Mouse (Mus musculus) kidney, embryonic 16.5 days (tissue): ENCODE results near the gene Gm11273. TPM values are rescaled to one million over a fixed set of nuclear protein-coding genes. Genes with fewer than 3 reads are reported as not detected.

Experiments used
- ATAC-seq: fragments of 200-750 bp; cut with Nextera tagmentation; 2 replicates; pipeline ENCODE4 v1.8.0; 2017; ENCODE audit warnings: moderate TSS enrichment; ENCODE audit not compliant: low FRiP score, low TSS enrichment
- H3K27ac ChIP-seq: fragments of 300-500 bp; sonication (generic); 2 replicates; pipeline ENCODE4 v1.5.1; 2014; ENCODE audit warnings: low read length
- H3K27me3 ChIP-seq: fragments of 300-500 bp; sonication (generic); 2 replicates; pipeline ENCODE4 v1.6.1; 2014; ENCODE audit warnings: low read length, control low read depth, mixed read lengths; ENCODE audit not compliant: insufficient read depth
- H3K36me3 ChIP-seq: fragments of 300-500 bp; sonication (generic); 2 replicates; pipeline ENCODE4 v1.6.1; 2014; ENCODE audit warnings: low read length, control low read depth, mixed read lengths; ENCODE audit not compliant: insufficient read depth
- H3K4me1 ChIP-seq: fragments of 300-500 bp; sonication (generic); 2 replicates; pipeline ENCODE4 v1.6.1; 2014; ENCODE audit warnings: low read length, control low read depth, mixed read lengths; ENCODE audit not compliant: insufficient read depth
- H3K4me2 ChIP-seq: fragments of 300-500 bp; sonication (generic); replicated peaks from 2 replicates; pipeline ENCODE4 v1.6.1; 2014; ENCODE audit warnings: low read depth, low read length
- H3K4me3 ChIP-seq: fragments of 300-500 bp; sonication (generic); 2 replicates; pipeline ENCODE4 v1.5.1; 2014; ENCODE audit warnings: mild to moderate bottlenecking, low read length
- H3K9ac ChIP-seq: fragments of 300-500 bp; sonication (generic); replicated peaks from 2 replicates; pipeline ENCODE4 v1.6.1; 2014; ENCODE audit warnings: low read length
- H3K9me3 ChIP-seq: fragments of 300-500 bp; sonication (generic); 2 replicates; pipeline ENCODE4 v1.6.1; 2016; ENCODE audit warnings: low read length, control low read depth
- WGBS: fragments of 180-500 bp; shearing (Covaris S2); extraction: QIAGEN DNeasy Blood & Tissue Kit; methylation state at CpG from one replicate; pipeline ENCODE4 v1.1.7; 2014; 5-methylcytosine and 5-hydroxymethylcytosine counted together
- polyA plus RNA-seq: library from polyadenylated mRNA; unstranded; fragments of >200 nt; fragmentation: Nextera tagmentation; extraction: Ambion mirVana; gene quantifications from 2 replicates; pipeline ENCODE4 v1.2.1, GENCODE M21; 2015

The Gm11273 gene
- polyA plus RNA-seq, 1 experiment from 2014 or later, result 9.9 TPM

DNA sequence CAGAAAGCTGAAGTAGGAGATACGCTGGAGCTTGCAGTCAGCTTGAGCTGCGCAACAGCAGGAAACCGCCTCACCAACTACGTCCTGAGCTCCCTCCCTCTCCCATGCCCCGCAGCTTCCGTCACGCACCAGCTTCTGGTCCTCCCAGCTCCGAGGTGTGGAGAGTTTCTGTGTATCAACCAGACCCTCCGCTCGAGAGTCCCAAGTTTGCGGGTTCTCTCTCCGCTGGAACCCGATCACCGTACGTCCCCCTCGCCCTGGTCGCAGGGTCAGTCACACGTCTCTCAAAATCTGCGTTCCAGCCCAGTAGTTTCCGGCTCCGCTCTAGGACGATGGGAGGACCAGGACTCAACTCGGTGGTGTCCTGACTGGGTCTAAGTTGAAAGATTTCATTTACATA is 47.8 kb downstream of the Gm11273 start, which contains the start of gene Zscan26:
Gene Zscan26 (minus strand): TSS at position 282 of the 400 bp plus-strand sequence.
- Histone ChIP-seq H3K36me3 (peaks cover 13% of the 10 kb centered on the region; the same call in 1 of the 2 replicates), H3K27me3 (no peaks in the 10 kb centered on the region; the same call in 1 of the 2 replicates), H3K4me2 (peak within 1 kb of the TSS; percentile 87), H3K4me1 (peaks cover 10% of the 10 kb centered on the region), H3K9ac (peak within 1 kb of the TSS; percentile 88), H3K9me3 (no peaks in the 10 kb centered on the region), H3K4me3 (peak within 1 kb of the TSS; percentile 80), H3K27ac (peak within 1 kb of the TSS; percentile 81)
- 0% methylated on average over 23 of the region's 23 CpGs for WGBS
- ATAC-seq, result peak; percentile 90

GRCm38 (mm10) chr13:21453042-21453441 is 48.2 kb downstream of the Gm11273 start:
- 2% methylated on average over 13 of the region's 13 CpGs for WGBS
- no peak for ATAC-seq

More at GRCm38 (mm10) chr13:21453042-21453441, 48.2 kb downstream of the Gm11273 start:
- Histone ChIP-seq H3K4me2 (peak overlapping the region; percentile 87), H3K27ac (peak overlapping the region; percentile 81; the same call in 1 of the 2 replicates), H3K36me3 (peaks cover 17% of the 10 kb centered on the region; the same call in 1 of the 2 replicates), H3K9me3 (no peaks in the 10 kb centered on the region), H3K4me3 (peak overlapping the region; percentile 80), H3K9ac (peak overlapping the region; percentile 88), H3K4me1 (peaks cover 10% of the 10 kb centered on the region), H3K27me3 (no peaks in the 10 kb centered on the region; the same call in 1 of the 2 replicates)

Other genes with a start within 250 kb of the Gm11273 start
- not detected in 2 replicates for gene Gpx5, start 208.7 kb downstream of the Gm11273 start, polyA plus RNA-seq
- 10.7 and 11.8 TPM in 2 replicates for gene Gpx6, start 189.3 kb downstream of the Gm11273 start, polyA plus RNA-seq
- not detected in 2 replicates for gene Olfr1367, start 154.5 kb downstream of the Gm11273 start, polyA plus RNA-seq
- gene Zscan12, start 138.6 kb downstream of the Gm11273 start, polyA plus RNA-seq, result 12.9 and 13.9 TPM in 2 replicates
- 88.0 and 91.8 TPM in 2 replicates for gene Zkscan3, start 98.7 kb downstream of the Gm11273 start, polyA plus RNA-seq
- 3.8 and 4.7 TPM in 2 replicates for gene Pgbd1, start 60.4 kb downstream of the Gm11273 start, polyA plus RNA-seq
- gene Zscan26, start 47.7 kb downstream of the Gm11273 start, polyA plus RNA-seq, result 22.9 and 32.2 TPM in 2 replicates
- gene Nkapl, start 32.9 kb downstream of the Gm11273 start, polyA plus RNA-seq, result 1.9 and 2.3 TPM in 2 replicates
- gene Zkscan4, start 22.5 kb downstream of the Gm11273 start, polyA plus RNA-seq, result 4.5 TPM in 2 replicates
- not detected in 2 replicates for gene Gm10065, start 22.0 kb downstream of the Gm11273 start, polyA plus RNA-seq
- 0.46 and 1.6 TPM in 2 replicates for gene AK157302, start 6.2 kb downstream of the Gm11273 start, polyA plus RNA-seq
- 6.8 and 7.0 TPM in 2 replicates for gene Zkscan8, start 29.7 kb upstream of the Gm11273 start, polyA plus RNA-seq
- 0.16 and 0.17 TPM in 2 replicates for gene Olfr1366, start 41.4 kb upstream of the Gm11273 start, polyA plus RNA-seq
- gene Olfr1535, start 58.5 kb upstream of the Gm11273 start, polyA plus RNA-seq, result not detected in 2 replicates
- not detected in 2 replicates for gene Olfr1364, start 80.3 kb upstream of the Gm11273 start, polyA plus RNA-seq
- not detected in 2 replicates for gene Olfr1362, start 112.6 kb upstream of the Gm11273 start, polyA plus RNA-seq
- gene Olfr11, start 141.1 kb upstream of the Gm11273 start, polyA plus RNA-seq, result not detected in 2 replicates
- gene Olfr1361, start 162.0 kb upstream of the Gm11273 start, polyA plus RNA-seq, result not detected in 2 replicates
- not detected in 2 replicates for gene Olfr1360, start 176.0 kb upstream of the Gm11273 start, polyA plus RNA-seq
- gene Olfr1359, start 196.7 kb upstream of the Gm11273 start, polyA plus RNA-seq, result not detected in 2 replicates
- gene Hist1h2bl, start 214.7 kb upstream of the Gm11273 start, polyA plus RNA-seq, result 1.9 and 3.8 TPM in 2 replicates
- gene Hist1h2ai, start 215.0 kb upstream of the Gm11273 start, polyA plus RNA-seq, result 13.5 and 20.3 TPM in 2 replicates
- 6.2 and 12.4 TPM in 2 replicates for gene Hist1h3h, start 216.2 kb upstream of the Gm11273 start, polyA plus RNA-seq
- gene Hist1h2bm, start 220.6 kb upstream of the Gm11273 start, polyA plus RNA-seq, result 4.3 and 4.4 TPM in 2 replicates
- 1.4 and 1.6 TPM in 2 replicates for gene Hist1h4j, start 233.6 kb upstream of the Gm11273 start, polyA plus RNA-seq
- 4.3 and 5.9 TPM in 2 replicates for gene Hist1h4k, start 249.1 kb upstream of the Gm11273 start, polyA plus RNA-seq